Mouse (Mus musculus) CH12.LX (cell line): ENCODE measurements around the gene Cd300e. TPM values are rescaled to one million over a fixed set of nuclear protein-coding genes. Genes with fewer than 3 reads are reported as not detected.

Experiments used
- DNase-seq: peaks from one replicate; pipeline ENCODE4 v3.0.0-alpha.2; 2013; ENCODE audit errors: extremely low read depth
- H3K27ac ChIP-seq: 2 replicates; pipeline ENCODE4 v1.5.1; 2012; ENCODE audit warnings: low read depth, mild to moderate bottlenecking, control low read depth, moderate library complexity; ENCODE audit not compliant: insufficient read depth
- H3K27me3 ChIP-seq: replicated peaks from 2 replicates; pipeline ENCODE3; 2012; ENCODE audit warnings: inconsistent platforms
- H3K36me3 ChIP-seq, 2 experiments: replicated peaks in 1 of 2; 2 replicates each; pipeline versions ENCODE3 to v1.6.1; 2012; ENCODE audit warnings: inconsistent platforms in 1 of 2, low read length in 1 of 2, mild to moderate bottlenecking in 1 of 2, mixed read lengths in 1 of 2, moderate library complexity in 1 of 2; ENCODE audit not compliant: control insufficient read depth in 1 of 2, insufficient read depth in 1 of 2
- H3K4me1 ChIP-seq, 2 experiments: 2 replicates each; pipeline ENCODE4 v1.6.1; 2012; ENCODE audit warnings: inconsistent platforms in 1 of 2, moderate library complexity in 1 of 2; ENCODE audit not compliant: insufficient read depth in 2 of 2, control insufficient read depth in 1 of 2
- H3K4me2 ChIP-seq: 2 replicates; pipeline ENCODE4 v1.6.1; 2012; ENCODE audit warnings: low read depth, mild to moderate bottlenecking, control low read depth; ENCODE audit not compliant: poor library complexity, insufficient read depth, severe bottlenecking
- H3K4me3 ChIP-seq, 3 experiments: fragments of 150-350 bp in 1 of 3; sonication (generic) in 1 of 3; replicated peaks in 1 of 3; 2 replicates each; pipeline versions ENCODE3 to v1.5.1; 2011 to 2012; ENCODE audit warnings: low read depth in 2 of 3, low read length in 2 of 3, mild to moderate bottlenecking in 2 of 3, moderate library complexity in 2 of 3, control low read depth in 1 of 3, improper control_type of control experiment in 1 of 3, inconsistent platforms in 1 of 3, mixed read lengths in 1 of 3; ENCODE audit not compliant: poor library complexity in 1 of 3
- H3K79me2 ChIP-seq: replicated peaks from 2 replicates; pipeline ENCODE4 v1.6.1; 2012; ENCODE audit warnings: mild to moderate bottlenecking, moderate library complexity; ENCODE audit not compliant: control insufficient read depth, poor library complexity, insufficient read depth, severe bottlenecking; ENCODE audit errors: extremely low read depth
- H3K9ac ChIP-seq: 2 replicates; pipeline ENCODE4 v1.6.1; 2012; ENCODE audit warnings: low read depth, mild to moderate bottlenecking, control low read depth, moderate library complexity; ENCODE audit not compliant: insufficient read depth
- H3K9me3 ChIP-seq: replicated peaks from 2 replicates; pipeline ENCODE3; 2012; ENCODE audit warnings: low read length, inconsistent platforms, mixed read lengths
- BHLHE40 ChIP-seq: IDR thresholded peaks from 2 replicates; pipeline ENCODE4 v1.6.1; 2011; ENCODE audit warnings: mild to moderate bottlenecking, low read depth, low read length, improper control_type of control experiment
- CHD1 ChIP-seq: IDR thresholded peaks from 2 replicates; pipeline ENCODE4 v1.6.1; 2012; ENCODE audit warnings: low read depth, low read length, improper control_type of control experiment, inconsistent platforms
- CHD2 ChIP-seq: IDR thresholded peaks from 2 replicates; pipeline ENCODE4 v1.6.1; 2011; ENCODE audit warnings: low read length, improper control_type of control experiment
- CTCF ChIP-seq, 2 experiments: IDR thresholded peaks in 1 of 2; conservative IDR thresholded peaks in 1 of 2; 2 replicates each; pipeline ENCODE4 v1.5.1; 2011 to 2012; ENCODE audit warnings: low read depth in 2 of 2, low read length in 2 of 2, improper control_type of control experiment in 1 of 2, inconsistent platforms in 1 of 2, mild to moderate bottlenecking in 1 of 2, moderate library complexity in 1 of 2
- E2F4 ChIP-seq: IDR thresholded peaks from 2 replicates; pipeline ENCODE4 v1.6.1; 2011; ENCODE audit warnings: low read depth, low read length, improper control_type of control experiment; ENCODE audit not compliant: insufficient replicate concordance
- ELF1 ChIP-seq: IDR thresholded peaks from 2 replicates; pipeline ENCODE4 v1.6.1; 2014; ENCODE audit warnings: low read depth, mild to moderate bottlenecking, inconsistent platforms, low read length, improper control_type of control experiment
- EP300 ChIP-seq: IDR thresholded peaks from 2 replicates; pipeline ENCODE4 v1.6.1; 2011; ENCODE audit warnings: low read length, improper control_type of control experiment
- ETS1 ChIP-seq: conservative IDR thresholded peaks from 2 replicates; pipeline ENCODE4 v1.6.1; 2012; ENCODE audit warnings: low read depth, mild to moderate bottlenecking, inconsistent platforms, low read length, improper control_type of control experiment, moderate library complexity
- HCFC1 ChIP-seq: IDR thresholded peaks from 2 replicates; pipeline ENCODE4 v1.6.1; 2012; ENCODE audit warnings: low read depth, mild to moderate bottlenecking, inconsistent platforms, low read length, improper control_type of control experiment
- IRF4 ChIP-seq: IDR thresholded peaks from 2 replicates; pipeline ENCODE4 v1.6.1; 2014; ENCODE audit warnings: low read depth, mild to moderate bottlenecking, inconsistent platforms, low read length, improper control_type of control experiment
- JUN ChIP-seq: IDR thresholded peaks from 2 replicates; pipeline ENCODE4 v1.6.1; 2011; ENCODE audit warnings: low read depth, mild to moderate bottlenecking, low read length, improper control_type of control experiment, moderate library complexity; ENCODE audit not compliant: insufficient read depth
- JUND ChIP-seq: conservative IDR thresholded peaks from 2 replicates; pipeline ENCODE4 v1.6.1; 2011; ENCODE audit warnings: low read depth, low read length, improper control_type of control experiment
- KAT2A ChIP-seq: IDR thresholded peaks from 2 replicates; pipeline ENCODE4 v1.6.1; 2012; ENCODE audit warnings: low read length, improper control_type of control experiment, inconsistent platforms; ENCODE audit not compliant: insufficient replicate concordance
- MAFK ChIP-seq: IDR thresholded peaks from 2 replicates; pipeline ENCODE4 v1.6.1; 2011; ENCODE audit warnings: low read length, improper control_type of control experiment; ENCODE audit not compliant: insufficient replicate concordance
- MAX ChIP-seq: IDR thresholded peaks from 2 replicates; pipeline ENCODE4 v1.6.1; 2011; ENCODE audit warnings: low read length, improper control_type of control experiment
- MAZ ChIP-seq: IDR thresholded peaks from 2 replicates; pipeline ENCODE4 v1.6.1; 2012; ENCODE audit warnings: low read depth, mild to moderate bottlenecking, inconsistent platforms, low read length, improper control_type of control experiment, moderate library complexity
- MEF2A ChIP-seq: IDR thresholded peaks from 2 replicates; pipeline ENCODE4 v1.6.1; 2014; ENCODE audit warnings: low read depth, mild to moderate bottlenecking, inconsistent platforms, low read length, improper control_type of control experiment, borderline replicate concordance
- MXI1 ChIP-seq: IDR thresholded peaks from 2 replicates; pipeline ENCODE4 v1.6.1; 2011; ENCODE audit warnings: mild to moderate bottlenecking, low read depth, low read length, improper control_type of control experiment
- MYC ChIP-seq: IDR thresholded peaks from 2 replicates; pipeline ENCODE4 v1.6.1; 2011; ENCODE audit warnings: low read depth, mild to moderate bottlenecking, improper control_type of control experiment, low read length
- POLR2A ChIP-seq: IDR thresholded peaks from 2 replicates; pipeline ENCODE4 v1.6.1; 2011; ENCODE audit warnings: low read depth, mild to moderate bottlenecking, improper control_type of control experiment, low read length
- POLR2AphosphoS2 ChIP-seq: IDR thresholded peaks from 2 replicates; pipeline ENCODE4 v1.6.1; 2011; ENCODE audit warnings: low read depth, low read length, improper control_type of control experiment
- RAD21 ChIP-seq: IDR thresholded peaks from 2 replicates; pipeline ENCODE4 v1.6.1; 2011; ENCODE audit warnings: low read depth, mild to moderate bottlenecking, low read length, improper control_type of control experiment, moderate library complexity
- SMC3 ChIP-seq: IDR thresholded peaks from 2 replicates; pipeline ENCODE4 v1.6.1; 2011; ENCODE audit warnings: low read depth, low read length, improper control_type of control experiment
- TBP ChIP-seq: conservative IDR thresholded peaks from 2 replicates; pipeline ENCODE4 v1.6.1; 2011; ENCODE audit warnings: low read depth, low read length, improper control_type of control experiment
- TCF12 ChIP-seq: IDR thresholded peaks from 2 replicates; pipeline ENCODE4 v1.6.1; 2014; ENCODE audit warnings: low read depth, mild to moderate bottlenecking, inconsistent platforms, low read length, improper control_type of control experiment
- USF1 ChIP-seq: IDR thresholded peaks from 2 replicates; pipeline ENCODE4 v1.6.1; 2014; ENCODE audit warnings: low read depth, mild to moderate bottlenecking, inconsistent platforms, low read length, improper control_type of control experiment
- USF2 ChIP-seq: conservative IDR thresholded peaks from 2 replicates; pipeline ENCODE4 v1.6.1; 2011; ENCODE audit warnings: low read depth, low read length, improper control_type of control experiment
- ZC3H11A ChIP-seq: IDR thresholded peaks from 2 replicates; pipeline ENCODE4 v1.6.1; 2012; ENCODE audit warnings: low read depth, mild to moderate bottlenecking, inconsistent platforms, low read length, improper control_type of control experiment
- ZKSCAN1 ChIP-seq: IDR thresholded peaks from 2 replicates; pipeline ENCODE4 v1.6.1; 2012; ENCODE audit warnings: low read depth, inconsistent platforms, low read length, improper control_type of control experiment, borderline replicate concordance
- ZMIZ1 ChIP-seq: IDR thresholded peaks from 2 replicates; pipeline ENCODE4 v1.6.1; 2012; ENCODE audit warnings: low read depth, mild to moderate bottlenecking, inconsistent platforms, low read length, improper control_type of control experiment
- ZNF384 ChIP-seq: IDR thresholded peaks from 2 replicates; pipeline ENCODE4 v1.6.1; 2012; ENCODE audit warnings: low read depth, low read length, improper control_type of control experiment, inconsistent platforms
- dilution Hi-C: fragments of 300-500 bp; cut with MboI; formaldehyde crosslinking; loops from 2 replicates; pipeline ENCODE4 v1.14.3; 2020; ENCODE audit warnings: low sequenced_read_pairs; ENCODE audit not compliant: extremely low pct_unique_long_range_greater_than_20kb, extremely low pct_ligation_motif_present
- in situ Hi-C: fragments of 300-500 bp; cut with MboI; formaldehyde crosslinking; loops from 3 replicates; pipeline ENCODE4 v1.14.3; 2019; ENCODE audit warnings: low sequenced_read_pairs, low pct_ligation_motif_present, low pct_unique_long_range_greater_than_20kb, mixed read lengths
- polyA plus RNA-seq: library from polyadenylated mRNA; unstranded; fragments of >175 nt; gene quantifications from 2 replicates; pipeline ENCODE4 v1.2.1, GENCODE M21; 2012; ENCODE audit warnings: low read depth; ENCODE audit not compliant: insufficient read length
- total RNA-seq, 2 experiments: library from RNA; depleted of rRNA; stranded (reverse); fragments of 300-350 nt in 1 of 2; fragments of >200 nt in 1 of 2; gene quantifications; 2 replicates each; pipeline ENCODE4 v1.2.3; 2012 to 2014

Gene Cd300e
- total and polyA plus RNA-seq, 3 experiments = not detected

DNA sequence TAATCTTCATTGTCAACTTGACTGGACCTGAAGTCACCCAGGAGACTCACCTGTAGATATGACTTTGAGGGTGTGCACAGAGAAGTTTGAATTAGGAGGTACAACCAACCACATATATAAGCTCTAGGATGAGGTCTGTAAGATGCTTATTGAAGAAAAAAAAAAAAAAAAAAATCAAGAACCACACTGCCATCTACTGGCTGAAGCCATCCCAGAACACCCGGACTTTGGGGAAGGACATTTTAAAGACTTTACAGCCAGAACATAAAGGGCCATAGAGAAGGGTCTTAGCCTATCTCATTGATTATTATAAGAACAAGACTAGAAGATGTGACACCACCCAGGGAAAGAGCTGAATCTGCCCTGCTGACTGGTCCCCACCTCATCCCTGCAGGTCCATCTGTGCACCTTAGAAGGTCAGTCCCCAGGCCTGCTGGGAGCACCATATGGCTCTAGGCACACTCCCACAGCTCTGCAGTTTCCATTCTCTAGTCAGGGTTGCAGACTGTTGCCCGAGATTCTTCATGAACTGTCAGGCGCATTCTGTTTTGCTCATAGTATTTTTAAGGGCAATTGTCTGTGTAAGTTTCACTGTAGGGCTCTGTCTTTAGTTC lies 12.6 kb downstream of the Cd300e start:
- dilution Hi-C loops = no loop called here

GRCm38 (mm10) chr11:115048259-115048658 lies 13.7 kb downstream of the Cd300e start, which contains the start of gene Cd300ld3:
Cd300ld3 (minus strand) TSS chr11:115048409.
- Histone ChIP-seq H3K4me2 (no peak within 1 kb of the TSS), H3K79me2 (no peaks in the 10 kb centered on the region), H3K9me3 (no peaks in the 10 kb centered on the region), H3K9ac (no peak within 1 kb of the TSS), H3K4me1 (peaks cover 5 to 6% of the 10 kb centered on the region in 2 experiments), H3K4me3 (no peak within 1 kb of the TSS), H3K27me3 (peaks cover 40% of the 10 kb centered on the region), H3K36me3 (no peaks in the 10 kb centered on the region), H3K27ac (no peak within 1 kb of the TSS)
- no peak for DNase-seq
- dilution Hi-C loops = no loop called here
- in situ Hi-C loops = no loop called here
- TF ChIP-seq MAZ (no peak), CTCF (conservative IDR thresholded peaks at IDR 0.05 in 1 of 2, IDR thresholded peaks at IDR 0.05 in 1 of 2; ENCODE audit: low read depth in 2 of 2, low read length in 2 of 2) (no peak), MEF2A (no peak), USF2 (no peak), ETS1 (peak; percentile 54), ZKSCAN1 (no peak), JUN (no peak), CHD1 (no peak), ELF1 (no peak), HCFC1 (no peak), POLR2A (no peak), EP300 (no peak), ZMIZ1 (no peak), USF1 (no peak), BHLHE40 (peak; percentile 59), TCF12 (peak; percentile 20; the same call in 1 of the 2 replicates), MXI1 (no peak), KAT2A (no peak), MAX (no peak), E2F4 (no peak), TBP (no peak)

More for the DNA sequence above, 12.6 kb downstream of the Cd300e start:
- Histone ChIP-seq H3K4me1 (peaks cover 5 to 6% of the 10 kb centered on the region in 2 experiments), H3K4me3 (no peak overlapping the region), H3K27ac (no peak overlapping the region), H3K4me2 (no peak overlapping the region), H3K9me3 (no peaks in the 10 kb centered on the region), H3K79me2 (no peaks in the 10 kb centered on the region), H3K9ac (no peak overlapping the region), H3K36me3 (no peaks in the 10 kb centered on the region), H3K27me3 (peaks cover 50% of the 10 kb centered on the region)
- peak; percentile 43 for DNase-seq
- TF ChIP-seq HCFC1 (no peak), ZC3H11A (no peak), MEF2A (no peak), JUND (0 out of 2 replicates have a peak, but pooled peaks have one; percentile 14), ZNF384 (peak; percentile 100), TBP (no peak), EP300 (no peak), CHD2 (no peak), ZKSCAN1 (no peak), MAFK (0 out of 2 replicates have a peak, but pooled peaks have one; percentile 15), ELF1 (no peak), USF1 (no peak), ZMIZ1 (no peak), MXI1 (no peak), RAD21 (peak; percentile 65), CTCF (conservative IDR thresholded peaks at IDR 0.05 in 1 of 2, IDR thresholded peaks at IDR 0.05 in 1 of 2; ENCODE audit: low read depth in 2 of 2, low read length in 2 of 2) (peak; percentile 46 to 82; a peak in 3 of 4 replicates), POLR2AphosphoS2 (no peak), MYC (no peak), IRF4 (no peak), SMC3 (peak; percentile 64)
- in situ Hi-C loops = no loop called here
